Mouse (Mus musculus) ES-Bruce4 (cell line): ENCODE measurements around the gene Timm10.

Experiments
- CTCF ChIP-seq: IDR thresholded peaks from one replicate; pipeline ENCODE4 v1.8.1; 2011; ENCODE audit warnings: low read depth, low read length
- EP300 ChIP-seq: IDR thresholded peaks from 2 replicates; pipeline ENCODE4 v1.6.1; 2011; ENCODE audit warnings: low read depth, low read length; ENCODE audit not compliant: insufficient read depth
- POLR2A ChIP-seq: IDR thresholded peaks from one replicate; pipeline ENCODE4 v1.8.1; 2011; ENCODE audit warnings: low read length; ENCODE audit not compliant: insufficient read depth

DNA sequence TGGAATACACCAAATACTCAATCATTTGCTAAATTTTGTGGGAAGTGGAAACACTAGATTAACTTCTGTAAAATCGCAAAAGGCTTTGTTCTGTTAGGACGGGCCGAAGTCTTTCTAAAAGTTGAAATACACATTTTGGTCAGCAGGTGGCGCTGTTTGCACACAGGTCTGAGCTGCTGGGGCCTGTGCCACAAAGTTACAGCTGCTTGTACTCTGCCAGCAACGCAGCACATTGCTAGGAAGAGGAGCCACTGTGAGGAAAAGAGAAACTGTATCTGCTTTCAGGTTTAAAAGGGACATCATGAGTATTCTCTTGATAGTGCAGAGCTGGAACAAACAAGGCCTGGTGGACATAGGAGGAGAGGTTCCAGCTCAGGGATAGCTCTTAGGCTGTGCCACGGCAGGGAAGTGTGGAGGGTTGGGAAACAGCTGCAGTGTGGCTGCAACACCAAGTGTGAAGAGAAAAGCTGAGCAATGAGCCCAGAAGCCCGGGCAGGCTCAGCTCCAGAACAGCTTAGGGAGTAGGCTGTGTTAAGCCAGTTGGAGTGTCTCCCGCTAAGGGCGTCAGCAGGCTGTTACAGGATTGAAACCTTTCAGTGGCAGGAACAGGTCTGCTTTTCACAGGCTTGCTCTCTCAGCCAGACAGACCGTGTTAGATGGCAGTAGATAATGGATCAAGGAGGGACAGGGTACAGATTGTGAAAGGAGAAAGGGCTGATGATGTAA lies 5.0 kb downstream of the Timm10 start:
- TF ChIP-seq POLR2A (no peak), EP300 (no peak), CTCF (peak; percentile 87)
